Mouse (Mus musculus) forebrain, embryonic 16.5 days (tissue): ENCODE results near the gene Wdr90. TPM values are rescaled to one million over a fixed set of nuclear protein-coding genes. Genes with fewer than 3 reads are reported as not detected.

Experiments used
- ATAC-seq: fragments of 200-750 bp; cut with Nextera tagmentation; 2 replicates; pipeline ENCODE4 v1.8.0; 2017; ENCODE audit warnings: mild to moderate bottlenecking, moderate library complexity
- H3K27ac ChIP-seq: fragments of 300-500 bp; sonication (generic); 2 replicates; pipeline ENCODE4 v1.5.1; 2014; ENCODE audit warnings: low read length, control low read depth
- H3K27me3 ChIP-seq: fragments of 300-500 bp; sonication (generic); replicated peaks from 2 replicates; pipeline ENCODE4 v1.6.1; 2014; ENCODE audit warnings: low read length; ENCODE audit not compliant: control insufficient read depth, insufficient read depth
- H3K36me3 ChIP-seq: fragments of 300-500 bp; sonication (generic); 2 replicates; pipeline ENCODE4 v1.6.1; 2014; ENCODE audit not compliant: control insufficient read depth, insufficient read depth
- H3K4me1 ChIP-seq: fragments of 300-500 bp; sonication (generic); replicated peaks from 2 replicates; pipeline ENCODE4 v1.6.1; 2014; ENCODE audit warnings: low read length; ENCODE audit not compliant: control insufficient read depth, insufficient read depth
- H3K4me2 ChIP-seq: fragments of 300-500 bp; sonication (generic); 2 replicates; pipeline ENCODE4 v1.6.1; 2014; ENCODE audit warnings: mild to moderate bottlenecking, low read length, control low read depth
- H3K4me3 ChIP-seq: fragments of 300-500 bp; sonication (generic); replicated peaks from 2 replicates; pipeline ENCODE4 v1.5.1; 2014; ENCODE audit warnings: mild to moderate bottlenecking, low read length, control low read depth
- H3K9ac ChIP-seq: fragments of 300-500 bp; sonication (generic); replicated peaks from 2 replicates; pipeline ENCODE4 v1.6.1; 2014; ENCODE audit warnings: low read depth, low read length, control low read depth
- H3K9me3 ChIP-seq: fragments of 300-500 bp; sonication (generic); 2 replicates; pipeline ENCODE4 v1.6.1; 2016; ENCODE audit warnings: low read length; ENCODE audit not compliant: control insufficient read depth
- WGBS: fragments of 180-500 bp; shearing (Covaris S2); extraction: QIAGEN DNeasy Blood & Tissue Kit; methylation state at CpG from one replicate; pipeline ENCODE4 v1.1.7; 2014; 5-methylcytosine and 5-hydroxymethylcytosine counted together
- polyA plus RNA-seq: library from polyadenylated mRNA; unstranded; fragments of >200 nt; fragmentation: Nextera tagmentation; extraction: Ambion mirVana; gene quantifications from 2 replicates; pipeline ENCODE4 v1.2.1, GENCODE M21; 2015

Wdr90 gene
- polyA plus RNA-seq, 1 experiment from 2014 or later: 24.8 TPM

DNA sequence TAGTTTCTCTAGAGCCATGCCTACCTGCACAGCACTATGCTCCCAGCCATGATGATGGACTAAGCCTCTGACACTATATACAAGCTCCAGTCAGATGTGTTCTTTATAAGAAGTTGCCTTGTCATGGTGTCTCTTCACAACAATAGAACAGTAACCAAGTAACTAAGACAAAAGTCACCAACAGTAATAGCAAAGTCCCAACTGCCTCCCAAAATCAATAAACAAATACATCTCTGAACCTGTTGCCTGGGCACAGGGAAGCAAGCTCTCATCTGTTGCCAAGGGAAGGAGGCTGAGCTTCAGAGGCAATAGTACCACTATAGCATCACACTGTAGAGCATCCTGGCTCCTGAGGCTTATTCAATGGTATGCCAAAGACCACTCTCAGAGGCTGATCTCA lies 25.5 kb upstream of the Wdr90 start:
- Histone ChIP-seq H3K36me3 (peaks cover 9% of the 10 kb centered on the region), H3K9ac (no peak overlapping the region)
- no peak for ATAC-seq

GRCm38 (mm10) chr17:25885636-25886035 lies 24.3 kb upstream of the Wdr90 start:
- Histone ChIP-seq H3K4me3 (no peak overlapping the region), H3K4me2 (no peak overlapping the region), H3K27me3 (no peaks in the 10 kb centered on the region), H3K4me1 (0 out of 2 replicates have a peak, but pooled peaks cover 2% of the 10 kb centered on the region), H3K36me3 (peaks cover 12% of the 10 kb centered on the region), H3K27ac (no peak overlapping the region), H3K9me3 (no peaks in the 10 kb centered on the region), H3K9ac (no peak overlapping the region)
- 48% methylated on average over 4 of the region's 4 CpGs for WGBS
- ATAC-seq: no peak

More for the DNA sequence above, 25.5 kb upstream of the Wdr90 start:
- Histone ChIP-seq H3K4me2 (no peak overlapping the region), H3K4me3 (no peak overlapping the region), H3K27me3 (no peaks in the 10 kb centered on the region), H3K9me3 (no peaks in the 10 kb centered on the region), H3K27ac (no peak overlapping the region), H3K4me1 (0 out of 2 replicates have a peak, but pooled peaks cover 2% of the 10 kb centered on the region)

GRCm38 (mm10) chr17:25883824-25884223 lies 22.5 kb upstream of the Wdr90 start:
- Histone ChIP-seq H3K27ac (no peak overlapping the region), H3K9ac (no peak overlapping the region), H3K9me3 (no peaks in the 10 kb centered on the region), H3K4me1 (0 out of 2 replicates have a peak, but pooled peaks cover 2% of the 10 kb centered on the region), H3K27me3 (no peaks in the 10 kb centered on the region), H3K4me2 (no peak overlapping the region), H3K4me3 (no peak overlapping the region), H3K36me3 (peaks cover 7% of the 10 kb centered on the region; the same call in 1 of the 2 replicates)
- no peak for ATAC-seq
- WGBS: 90% methylated on average over 3 of the region's 3 CpGs

GRCm38 (mm10) chr17:25883268-25883667 lies 22.0 kb upstream of the Wdr90 start:
- WGBS: 80% methylated on average over 8 of the region's 8 CpGs
- no peak for ATAC-seq
- H3K9ac ChIP-seq: no peak overlapping the region
- H3K4me1 ChIP-seq: 0 out of 2 replicates have a peak, but pooled peaks cover 2% of the 10 kb centered on the region
- H3K4me3 ChIP-seq: no peak overlapping the region
- no peak overlapping the region for H3K4me2 ChIP-seq
- H3K9me3 ChIP-seq: no peaks in the 10 kb centered on the region
- peaks cover 7% of the 10 kb centered on the region; the same call in 1 of the 2 replicates for H3K36me3 ChIP-seq
- H3K27me3 ChIP-seq: no peaks in the 10 kb centered on the region
- H3K27ac ChIP-seq: no peak overlapping the region

DNA sequence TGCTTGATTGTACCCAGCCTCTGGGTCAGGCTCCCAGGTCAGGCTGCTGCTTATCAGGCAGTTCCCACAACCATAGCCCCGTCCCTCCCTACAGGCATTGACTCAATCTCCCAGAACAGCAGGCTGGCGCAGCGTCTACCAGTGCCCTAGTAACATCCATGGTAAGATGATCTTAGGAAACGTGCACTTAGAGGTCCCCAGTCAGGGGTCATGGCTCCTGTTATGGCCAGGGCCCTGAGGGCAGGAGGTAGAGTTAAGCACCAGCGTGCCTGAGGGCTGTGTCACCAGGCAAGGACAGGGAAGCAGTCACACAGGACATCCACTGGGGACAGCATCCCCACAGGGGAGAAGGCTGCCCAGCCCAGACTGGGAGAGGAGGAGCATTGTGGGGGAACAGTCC lies 21.0 kb upstream of the Wdr90 start:
- Histone ChIP-seq H3K4me2 (no peak overlapping the region), H3K27me3 (no peaks in the 10 kb centered on the region), H3K36me3 (peaks cover 7% of the 10 kb centered on the region; the same call in 1 of the 2 replicates), H3K4me3 (no peak overlapping the region), H3K9ac (no peak overlapping the region), H3K27ac (no peak overlapping the region), H3K4me1 (no peaks in the 10 kb centered on the region; the same call in 1 of the 2 replicates), H3K9me3 (no peaks in the 10 kb centered on the region)
- no peak for ATAC-seq
- WGBS: 59% methylated on average over 5 of the region's 5 CpGs

GRCm38 (mm10) chr17:25881691-25882090 lies 20.4 kb upstream of the Wdr90 start:
- 37% methylated on average over 4 of the region's 4 CpGs for WGBS
- no peak overlapping the region for H3K27ac ChIP-seq
- ATAC-seq: no peak
- H3K4me2 ChIP-seq: no peak overlapping the region
- H3K9ac ChIP-seq: no peak overlapping the region
- H3K4me1 ChIP-seq: peaks cover 5% of the 10 kb centered on the region
- H3K36me3 ChIP-seq: peaks cover 7% of the 10 kb centered on the region; the same call in 1 of the 2 replicates
- no peaks in the 10 kb centered on the region for H3K9me3 ChIP-seq
- H3K4me3 ChIP-seq: no peak overlapping the region
- no peaks in the 10 kb centered on the region for H3K27me3 ChIP-seq

DNA sequence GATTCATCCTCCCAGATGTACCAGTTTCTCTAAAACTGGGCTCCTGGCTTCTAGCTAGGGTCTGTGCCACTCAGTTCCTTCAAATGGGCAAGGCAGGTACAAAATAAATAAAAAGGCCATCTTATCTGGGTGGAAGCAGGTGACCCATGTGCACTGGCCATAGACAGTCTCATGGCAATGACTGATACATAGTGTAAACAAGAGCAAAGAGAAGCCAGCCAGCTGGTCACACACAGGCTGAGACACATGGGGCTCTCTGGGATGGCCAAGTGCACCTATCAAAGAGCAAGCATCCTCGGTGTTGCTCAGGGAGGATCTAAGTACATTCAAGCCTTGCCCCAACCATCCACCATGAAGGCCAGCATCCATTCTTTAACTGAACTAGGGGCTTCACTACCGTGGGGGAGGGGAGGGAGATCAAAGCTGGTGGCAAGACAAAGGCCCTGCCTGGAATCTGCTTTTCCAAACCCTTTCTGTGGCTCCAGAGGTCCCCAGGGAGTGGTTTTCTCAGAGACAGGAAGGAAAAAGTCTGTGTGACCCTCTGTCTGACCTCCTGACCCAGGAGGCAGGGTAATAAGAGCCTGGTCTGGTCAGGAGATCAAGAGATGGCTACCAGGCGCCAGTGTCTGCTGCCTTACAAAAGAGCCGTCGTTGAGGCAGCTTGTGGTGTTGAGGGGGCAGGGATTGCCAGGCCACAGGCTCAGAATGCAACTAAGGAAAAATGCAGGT lies 19.8 kb upstream of the Wdr90 start:
- Histone ChIP-seq H3K9ac (peak overlapping the region; percentile 27; the same call in 1 of the 2 replicates), H3K9me3 (no peaks in the 10 kb centered on the region), H3K27ac (no peak overlapping the region; the same call in 1 of the 2 replicates), H3K4me1 (peaks cover 11% of the 10 kb centered on the region), H3K36me3 (peaks cover 7% of the 10 kb centered on the region; the same call in 1 of the 2 replicates), H3K27me3 (no peaks in the 10 kb centered on the region), H3K4me2 (no peak overlapping the region), H3K4me3 (no peak overlapping the region)
- 9% methylated on average over 5 of the region's 5 CpGs for WGBS
- ATAC-seq: no peak

DNA sequence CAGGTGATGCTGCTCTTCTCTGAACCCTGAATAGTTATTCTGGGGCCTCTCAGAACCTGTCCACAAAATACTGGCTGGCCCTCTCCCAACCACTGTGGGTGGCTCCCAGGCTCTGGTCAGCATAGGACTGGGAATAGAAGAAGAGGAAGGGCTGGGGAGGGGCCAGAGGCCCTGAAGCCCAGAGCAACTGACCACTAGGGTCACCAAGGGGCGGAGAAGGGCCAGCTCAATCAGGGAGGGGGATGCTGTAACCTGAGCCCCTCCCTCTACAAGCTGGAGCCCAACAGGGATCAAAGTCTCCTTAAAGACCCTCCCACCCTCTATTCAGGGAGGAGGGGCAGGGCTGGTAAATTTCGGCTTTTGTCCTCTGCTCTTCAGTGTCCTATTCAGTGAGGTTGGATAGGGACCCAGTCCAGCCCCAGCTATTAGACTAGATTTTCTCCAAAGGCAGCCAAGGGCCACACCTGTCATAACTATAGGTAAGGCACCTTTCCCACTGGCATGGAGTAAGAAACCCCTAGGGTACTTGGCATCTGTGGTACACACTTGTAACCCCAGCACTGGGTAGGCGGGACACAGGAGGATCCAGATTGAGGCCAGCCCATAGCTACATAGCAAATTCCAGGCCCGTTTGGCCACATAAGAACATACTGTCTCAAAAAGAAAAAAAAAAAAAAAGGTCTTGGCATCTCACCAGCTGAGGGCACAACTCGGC lies 19.1 kb upstream of the Wdr90 start, which contains the start of gene Wfikkn1:
Gene Wfikkn1 (minus strand): TSS at position 663 of the 715 bp plus-strand sequence.
- H3K9ac ChIP-seq: peak within 1 kb of the TSS; percentile 27; the same call in 1 of the 2 replicates
- H3K27ac ChIP-seq: no peak within 1 kb of the TSS; the same call in 1 of the 2 replicates
- 25% methylated on average over 5 of the region's 5 CpGs for WGBS

GRCm38 (mm10) chr17:25879750-25880149 lies 18.4 kb upstream of the Wdr90 start:
- no peak overlapping the region for H3K27ac ChIP-seq
- peaks cover 7% of the 10 kb centered on the region; the same call in 1 of the 2 replicates for H3K36me3 ChIP-seq
- H3K4me2 ChIP-seq: no peak overlapping the region
- WGBS: 73% methylated on average over 8 of the region's 8 CpGs
- ATAC-seq: no peak
- no peak overlapping the region for H3K9ac ChIP-seq
- no peaks in the 10 kb centered on the region for H3K9me3 ChIP-seq
- H3K4me3 ChIP-seq: no peak overlapping the region
- peaks cover 14% of the 10 kb centered on the region for H3K4me1 ChIP-seq
- H3K27me3 ChIP-seq: no peaks in the 10 kb centered on the region

More for the DNA sequence above, 19.1 kb upstream of the Wdr90 start, which contains the start of gene Wfikkn1:
- H3K4me3 ChIP-seq: no peak within 1 kb of the TSS
- peaks cover 7% of the 10 kb centered on the region; the same call in 1 of the 2 replicates for H3K36me3 ChIP-seq
- H3K9me3 ChIP-seq: no peaks in the 10 kb centered on the region
- no peak within 1 kb of the TSS for H3K4me2 ChIP-seq
- no peaks in the 10 kb centered on the region for H3K27me3 ChIP-seq
- H3K4me1 ChIP-seq: peaks cover 14% of the 10 kb centered on the region
- ATAC-seq: no peak
